Mouse (Mus musculus): Measurements from ENCODE around the gene Gm20671. TPM values are rescaled to one million over a fixed set of nuclear protein-coding genes. Genes with fewer than 3 reads are reported as not detected.

Gene Gm20671
- polyA plus RNA-seq, 1 experiment from 2014 or later = not detected

DNA sequence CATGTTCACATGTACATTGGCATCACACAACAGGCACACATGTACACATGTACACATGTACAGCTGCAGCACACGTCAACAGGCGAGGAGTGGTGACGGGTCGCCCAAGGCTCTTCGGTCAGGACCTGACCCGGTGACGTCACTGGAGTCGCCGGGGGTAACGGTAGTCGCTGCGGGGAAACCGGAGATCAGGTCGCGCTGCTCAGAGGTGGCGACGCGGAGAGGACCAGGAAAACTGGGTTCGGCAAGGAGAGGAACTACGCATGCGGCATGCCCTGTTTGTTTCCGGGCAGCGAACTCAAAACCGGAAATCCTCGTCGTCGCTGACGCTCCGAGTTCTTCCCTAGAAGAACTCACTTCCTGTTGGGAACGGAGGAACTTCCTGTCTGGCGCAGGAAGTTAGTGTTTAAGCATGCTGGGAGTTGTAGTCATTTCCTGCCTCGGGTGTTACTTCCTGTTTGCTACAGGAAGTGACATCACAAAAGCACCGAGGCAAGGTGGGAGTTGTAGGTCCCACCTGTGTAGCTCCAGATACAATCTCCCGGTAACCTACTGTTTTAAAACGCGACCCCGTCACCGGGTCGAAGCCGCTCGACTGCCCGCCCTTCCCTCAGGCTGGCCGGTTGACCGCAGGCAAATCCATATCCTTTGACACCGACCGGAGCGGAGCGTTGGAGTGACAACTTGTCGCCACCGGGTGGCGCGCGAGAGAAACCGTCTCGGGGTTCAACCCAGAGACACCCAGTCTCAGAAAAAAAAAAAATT lies 113.0 kb downstream of the Gm20671 start:
- Histone ChIP-seq H3K27ac (ENCODE audit: low read length) (peak overlapping the region; percentile 96), H3K9ac (ENCODE audit: low read length) (peak overlapping the region; percentile 78), H3K4me1 (replicated peaks; ENCODE audit: control insufficient read depth, insufficient read depth, low read length) (peaks cover 3% of the 10 kb centered on the region; the same call in 1 of the 2 replicates), H3K27me3 (ENCODE audit: control insufficient read depth, insufficient read depth, low read depth, low read length) (no peaks in the 10 kb centered on the region), H3K36me3 (ENCODE audit: control insufficient read depth, insufficient read depth, low read length) (no peaks in the 10 kb centered on the region), H3K9me3 (ENCODE audit: control insufficient read depth, low read length) (no peaks in the 10 kb centered on the region), H3K4me2 (ENCODE audit: low read depth, low read length) (peak overlapping the region; percentile 75), H3K4me3 (ENCODE audit: low read length) (peak overlapping the region; percentile 72)
- WGBS = under 1% methylated on average over 55 of the region's 55 CpGs
- peak; percentile 99 for ATAC-seq (ENCODE audit: low read depth)

DNA sequence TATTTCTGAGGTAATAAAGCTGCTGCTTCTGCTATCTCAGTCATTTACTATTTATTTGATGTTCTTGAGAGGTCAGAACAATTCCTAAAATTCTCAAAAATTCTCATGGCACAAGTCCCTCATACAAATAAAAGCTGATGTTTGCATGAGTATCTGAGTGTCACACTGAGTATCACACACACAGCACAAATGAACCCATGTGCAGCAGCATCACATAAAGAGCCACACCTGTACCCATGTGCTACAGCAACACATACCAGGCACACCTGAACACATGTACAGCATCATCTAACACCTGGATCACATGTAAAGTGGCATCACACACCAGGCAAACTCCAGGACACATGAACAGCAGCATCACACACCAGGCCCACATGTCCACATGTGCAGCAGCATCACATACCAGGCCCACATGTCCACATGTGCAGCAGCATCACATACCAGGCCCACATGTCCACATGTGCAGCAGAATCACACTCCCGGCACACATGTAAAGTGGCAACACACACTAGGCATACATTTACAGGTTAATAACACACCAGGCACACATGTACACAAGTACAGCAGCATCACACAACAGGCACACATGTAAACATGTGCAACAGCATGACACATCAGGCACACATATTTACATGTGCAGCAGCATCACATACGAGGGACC lies 113.7 kb downstream of the Gm20671 start:
- no peaks in the 10 kb centered on the region for H3K27me3 ChIP-seq (ENCODE audit: control insufficient read depth, insufficient read depth, low read depth, low read length)
- peak; percentile 1 for ATAC-seq (ENCODE audit: low read depth)

DNA sequence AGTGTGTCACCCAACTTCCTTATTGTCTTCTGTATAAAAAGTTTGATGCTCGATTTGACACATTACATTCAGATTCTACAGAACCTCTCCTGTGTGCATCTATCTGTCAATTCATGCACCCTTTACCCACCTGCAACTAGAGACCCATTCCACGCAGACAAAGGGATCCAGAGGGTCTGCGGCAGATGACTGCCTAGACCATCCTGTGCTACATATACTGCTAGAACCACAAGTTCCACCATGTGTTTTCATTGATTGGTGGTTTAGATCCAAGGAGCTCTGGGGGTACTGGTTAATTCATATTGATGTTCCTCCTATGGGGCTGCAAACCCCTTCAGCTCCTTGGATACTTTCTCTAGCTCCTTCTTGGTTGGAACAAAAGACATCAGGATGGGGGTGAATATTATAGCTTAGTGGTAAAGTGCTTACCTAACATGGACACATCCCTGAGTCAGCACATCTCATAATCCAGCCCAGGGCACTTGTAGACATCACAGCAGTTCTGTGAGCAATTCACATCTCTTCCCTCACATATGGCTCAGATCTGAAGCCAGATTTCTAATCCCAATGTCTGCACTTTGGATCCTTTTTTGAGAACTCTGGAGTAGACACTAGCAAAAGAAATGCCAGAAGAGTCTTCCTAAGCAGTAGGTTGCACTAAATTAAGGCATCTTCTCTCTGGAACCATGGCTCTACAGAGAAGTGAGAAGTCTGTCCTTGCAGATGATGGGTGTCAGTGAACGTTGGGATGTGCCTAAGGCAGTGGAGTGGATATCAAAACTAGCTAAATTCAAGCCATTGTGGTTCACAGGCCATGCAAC lies 114.5 kb downstream of the Gm20671 start:
- Histone ChIP-seq H3K4me2 (ENCODE audit: low read depth, low read length) (no peak overlapping the region), H3K27ac (ENCODE audit: low read length) (no peak overlapping the region)

More for the DNA sequence above, 113.7 kb downstream of the Gm20671 start:
- H3K27ac ChIP-seq (ENCODE audit: low read length) = peak overlapping the region; percentile 96
- peak overlapping the region; percentile 72 for H3K4me3 ChIP-seq (ENCODE audit: low read length)
- H3K4me2 ChIP-seq (ENCODE audit: low read depth, low read length) = peak overlapping the region; percentile 75
- H3K9me3 ChIP-seq (ENCODE audit: control insufficient read depth, low read length) = no peaks in the 10 kb centered on the region
- H3K36me3 ChIP-seq (ENCODE audit: control insufficient read depth, insufficient read depth, low read length) = no peaks in the 10 kb centered on the region
- peak overlapping the region; percentile 78 for H3K9ac ChIP-seq (ENCODE audit: low read length)
- WGBS = 31% methylated on average over 2 of the region's 2 CpGs
- peaks cover 3% of the 10 kb centered on the region; the same call in 1 of the 2 replicates for H3K4me1 ChIP-seq (replicated peaks; ENCODE audit: control insufficient read depth, insufficient read depth, low read length)

DNA sequence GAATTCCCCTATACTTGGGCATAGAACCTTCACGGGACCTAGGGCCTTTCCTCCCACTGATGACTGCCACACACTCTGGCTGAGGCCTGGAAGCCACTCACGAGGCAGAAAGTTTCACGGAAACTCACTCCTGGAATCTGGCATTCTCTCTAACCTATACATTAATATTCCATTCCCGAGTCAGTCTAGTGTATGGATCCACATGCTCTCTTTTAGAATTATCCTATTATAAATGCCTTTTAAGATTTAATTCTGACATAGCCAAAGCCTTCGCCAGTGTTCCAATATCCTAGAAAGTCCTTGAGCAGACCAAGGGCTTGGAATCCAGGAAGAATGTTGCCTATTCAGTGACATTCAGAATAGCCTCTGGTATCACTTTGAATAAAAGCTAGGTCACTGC lies 115.4 kb downstream of the Gm20671 start:
- no peak overlapping the region for H3K4me2 ChIP-seq (ENCODE audit: low read depth, low read length)
- no peak for ATAC-seq (ENCODE audit: low read depth)
- no peak overlapping the region for H3K27ac ChIP-seq (ENCODE audit: low read length)
- WGBS = 69% methylated on average over 5 of the region's 5 CpGs
- H3K4me3 ChIP-seq (ENCODE audit: low read length) = no peak overlapping the region
- no peaks in the 10 kb centered on the region for H3K27me3 ChIP-seq (ENCODE audit: control insufficient read depth, insufficient read depth, low read depth, low read length)
- H3K36me3 ChIP-seq (ENCODE audit: control insufficient read depth, insufficient read depth, low read length) = no peaks in the 10 kb centered on the region
- H3K9ac ChIP-seq (ENCODE audit: low read length) = no peak overlapping the region
- H3K9me3 ChIP-seq (ENCODE audit: control insufficient read depth, low read length) = no peaks in the 10 kb centered on the region
- H3K4me1 ChIP-seq (replicated peaks; ENCODE audit: control insufficient read depth, insufficient read depth, low read length) = peaks cover 3% of the 10 kb centered on the region; the same call in 1 of the 2 replicates

More for the DNA sequence above, 114.5 kb downstream of the Gm20671 start:
- Histone ChIP-seq H3K9ac (ENCODE audit: low read length) (no peak overlapping the region), H3K9me3 (ENCODE audit: control insufficient read depth, low read length) (no peaks in the 10 kb centered on the region), H3K4me3 (ENCODE audit: low read length) (no peak overlapping the region), H3K36me3 (ENCODE audit: control insufficient read depth, insufficient read depth, low read length) (no peaks in the 10 kb centered on the region), H3K4me1 (replicated peaks; ENCODE audit: control insufficient read depth, insufficient read depth, low read length) (peaks cover 3% of the 10 kb centered on the region; the same call in 1 of the 2 replicates), H3K27me3 (ENCODE audit: control insufficient read depth, insufficient read depth, low read depth, low read length) (no peaks in the 10 kb centered on the region)
- 66% methylated on average over 4 of the region's 4 CpGs for WGBS
- no peak for ATAC-seq (ENCODE audit: low read depth)

DNA sequence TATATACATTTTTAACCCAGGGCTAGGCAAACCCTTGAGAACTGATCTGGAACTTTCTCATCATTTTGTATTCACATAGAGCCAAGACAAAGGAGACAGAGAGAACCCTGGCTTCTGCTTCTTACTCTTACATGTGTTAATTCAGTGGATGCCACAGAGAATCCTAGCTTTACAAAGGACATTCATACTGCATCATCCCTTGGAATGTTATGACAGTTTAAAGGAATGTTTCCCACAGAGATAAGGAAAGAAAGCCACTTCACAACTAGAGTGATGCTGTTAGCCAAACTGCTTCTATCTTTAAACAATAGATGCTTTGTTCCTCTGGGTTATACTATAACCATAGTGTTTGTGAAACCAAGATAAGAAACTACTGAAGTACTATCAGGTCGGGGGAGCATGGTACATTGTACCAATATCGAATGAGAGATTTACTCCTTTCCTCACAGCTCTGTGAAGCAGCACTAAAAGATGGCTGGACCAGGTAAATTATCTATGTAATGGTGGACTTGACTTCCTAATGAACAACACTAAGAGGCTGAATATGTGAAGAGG lies 120.6 kb downstream of the Gm20671 start:
- Histone ChIP-seq H3K4me3 (ENCODE audit: low read length) (no peak overlapping the region), H3K9me3 (ENCODE audit: control insufficient read depth, low read length) (no peaks in the 10 kb centered on the region), H3K4me2 (ENCODE audit: low read depth, low read length) (no peak overlapping the region), H3K27me3 (ENCODE audit: control insufficient read depth, insufficient read depth, low read depth, low read length) (no peaks in the 10 kb centered on the region), H3K27ac (ENCODE audit: low read length) (no peak overlapping the region), H3K36me3 (ENCODE audit: control insufficient read depth, insufficient read depth, low read length) (no peaks in the 10 kb centered on the region), H3K4me1 (replicated peaks; ENCODE audit: control insufficient read depth, insufficient read depth, low read length) (no peaks in the 10 kb centered on the region), H3K9ac (ENCODE audit: low read length) (no peak overlapping the region)
- WGBS = 50% methylated on average over 2 of the region's 2 CpGs
- no peak for ATAC-seq (ENCODE audit: low read depth)

DNA sequence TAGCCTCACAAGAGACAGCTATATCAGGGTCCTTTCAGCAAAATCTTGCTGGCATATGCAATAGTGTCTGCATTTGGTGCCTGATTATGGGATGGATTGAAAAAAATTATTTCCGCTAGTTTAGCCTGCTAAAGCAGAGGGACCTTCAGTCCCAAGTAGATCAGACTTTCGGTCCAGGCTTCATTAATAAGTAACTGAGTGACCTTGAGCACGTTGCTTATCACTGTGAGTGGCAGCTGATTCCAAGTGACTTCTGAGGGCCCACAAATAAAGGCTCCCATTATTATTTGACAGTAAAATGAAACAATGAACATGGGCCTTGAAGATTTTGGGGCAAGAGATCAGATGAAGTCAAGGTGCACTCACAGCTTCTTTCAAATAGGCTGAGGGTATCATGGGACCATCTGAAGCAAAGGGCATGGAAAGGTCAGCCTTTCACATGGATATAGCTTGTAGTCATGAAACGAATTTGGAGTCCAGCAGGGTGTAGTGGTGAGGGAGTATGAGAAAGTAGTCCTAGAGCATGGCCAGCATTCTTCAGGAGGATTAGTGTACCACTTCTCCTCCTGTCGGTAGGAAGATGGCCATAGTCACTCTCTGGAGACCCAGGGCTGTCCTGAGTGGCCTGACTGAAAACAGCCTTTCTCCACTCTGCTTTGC lies 129.6 kb downstream of the Gm20671 start:
- no peaks in the 10 kb centered on the region for H3K9me3 ChIP-seq (ENCODE audit: control insufficient read depth, low read length)
- no peak overlapping the region for H3K4me3 ChIP-seq (ENCODE audit: low read length)
- WGBS = 59% methylated on average over 5 of the region's 5 CpGs
- no peak overlapping the region for H3K27ac ChIP-seq (ENCODE audit: low read length)
- no peak overlapping the region for H3K4me2 ChIP-seq (ENCODE audit: low read depth, low read length)
- H3K9ac ChIP-seq (ENCODE audit: low read length) = no peak overlapping the region
- no peaks in the 10 kb centered on the region for H3K36me3 ChIP-seq (ENCODE audit: control insufficient read depth, insufficient read depth, low read length)
- no peaks in the 10 kb centered on the region for H3K27me3 ChIP-seq (ENCODE audit: control insufficient read depth, insufficient read depth, low read depth, low read length)
- no peaks in the 10 kb centered on the region for H3K4me1 ChIP-seq (replicated peaks; ENCODE audit: control insufficient read depth, insufficient read depth, low read length)
- ATAC-seq (ENCODE audit: low read depth) = no peak

DNA sequence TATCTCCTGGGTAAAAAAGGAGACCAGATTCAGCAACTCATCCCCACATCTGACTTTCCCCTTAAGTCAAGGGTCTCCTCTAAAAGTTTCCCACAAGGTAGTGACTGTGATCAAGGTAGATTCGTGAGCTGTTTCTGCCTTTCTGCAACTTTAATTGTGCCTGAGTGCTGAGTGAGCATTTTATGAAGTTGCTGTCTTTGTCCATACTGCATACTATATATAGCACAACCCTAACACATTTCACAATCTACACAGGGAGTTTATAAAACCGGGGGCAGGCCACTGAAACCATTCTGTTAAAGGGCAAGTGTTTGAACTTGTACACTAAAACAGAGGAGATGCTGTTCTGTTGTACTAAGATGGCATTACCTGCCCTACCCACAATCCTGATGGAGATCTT lies 133.5 kb downstream of the Gm20671 start:
- Histone ChIP-seq H3K4me3 (ENCODE audit: low read length) (no peak overlapping the region), H3K9me3 (ENCODE audit: control insufficient read depth, low read length) (no peaks in the 10 kb centered on the region), H3K4me1 (replicated peaks; ENCODE audit: control insufficient read depth, insufficient read depth, low read length) (no peaks in the 10 kb centered on the region), H3K36me3 (ENCODE audit: control insufficient read depth, insufficient read depth, low read length) (no peaks in the 10 kb centered on the region), H3K27ac (ENCODE audit: low read length) (no peak overlapping the region), H3K9ac (ENCODE audit: low read length) (no peak overlapping the region), H3K27me3 (ENCODE audit: control insufficient read depth, insufficient read depth, low read depth, low read length) (no peaks in the 10 kb centered on the region), H3K4me2 (ENCODE audit: low read depth, low read length) (no peak overlapping the region)
- whole genome bisulfite sequencing = 48% methylated on average over 2 of the region's 2 CpGs
- no peak for ATAC-seq (ENCODE audit: low read depth)

Measured in lung, embryonic 16.5 days (tissue).